Mouse (Mus musculus) megakaryocyte, adult 5-6 weeks (primary cell): ENCODE data around the gene Fam178b. TPM values are rescaled to one million over a fixed set of nuclear protein-coding genes. Genes with fewer than 3 reads are reported as not detected.
"Not testable (repeated sequence)": the region's sequence is repeated elsewhere in the genome, so short reads cannot be mapped to it uniquely, and the experiment has no call there.

ENCODE experiments used
- ATAC-seq: 2 replicates; pipeline ENCODE4 v1.8.0; 2016; ENCODE audit warnings: mild to moderate bottlenecking, inconsistent platforms; ENCODE audit not compliant: poor library complexity, severe bottlenecking
- total RNA-seq, 2 experiments: library from RNA; stranded (forward) in 1 of 2; stranded (reverse) in 1 of 2; fragments of 153-499, 151-499 nt in 1 of 2; fragments of 221-1000, 200-1000 nt in 1 of 2; gene quantifications; 2 replicates each; pipeline versions ENCODE4 v1.2.3 to v1.2.4; 2015 to 2017

Gene Fam178b
- total RNA-seq, 2 experiments from 2014 or later: 0.62 TPM; not detected in 1

GRCm38 (mm10) chr1:36672648-36673350, 10.2 kb downstream of the Fam178b start:
- no peak for ATAC-seq

- ATAC-seq: no peak
Measured at GRCm38 (mm10) chr1:36671260-36671659, 11.7 kb downstream of the Fam178b start.

DNA sequence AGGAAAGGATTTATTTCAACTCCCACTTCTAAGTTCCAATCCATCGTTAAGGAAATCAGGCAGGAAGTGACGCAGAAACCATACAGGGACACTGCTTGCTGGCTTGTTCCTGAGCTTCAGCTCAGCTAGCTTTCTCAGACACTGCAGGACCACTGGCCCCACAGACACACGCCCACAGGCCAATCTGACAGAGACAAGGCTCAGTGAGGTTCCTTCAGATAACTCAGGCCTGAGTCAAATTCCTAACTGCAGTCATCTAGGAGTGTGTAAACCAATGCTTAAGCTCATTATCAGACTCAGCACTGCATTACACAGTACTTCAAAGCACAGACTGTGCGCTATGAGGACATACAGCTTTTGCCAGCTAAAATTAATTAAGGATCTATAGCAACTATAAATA, 12.7 kb downstream of the Fam178b start:
- no peak for ATAC-seq

GRCm38 (mm10) chr1:36668007-36668406, 15.0 kb downstream of the Fam178b start:
- ATAC-seq: not testable (repeated sequence)

DNA sequence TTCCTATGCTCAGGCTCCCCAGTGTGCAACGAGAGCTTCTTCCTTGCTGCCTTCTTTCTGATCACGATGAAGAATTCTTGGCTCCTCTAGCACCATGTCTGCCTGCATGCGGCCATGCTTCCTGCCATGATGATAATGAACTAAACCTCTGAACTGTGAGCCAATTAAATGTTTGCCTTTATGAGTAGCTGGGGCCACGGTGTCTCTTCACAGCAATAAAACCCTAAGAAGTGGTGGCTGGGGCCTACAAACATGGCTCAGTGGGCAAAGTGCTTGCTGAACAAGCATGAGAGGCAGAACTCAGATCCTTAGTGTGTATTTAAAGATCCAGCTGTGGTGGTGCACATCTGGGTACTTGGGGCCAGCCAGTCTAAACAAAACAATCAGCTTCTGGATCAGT, 17.0 kb downstream of the Fam178b start:
- ATAC-seq: no peak

GRCm38 (mm10) chr1:36665165-36665723, 17.7 kb downstream of the Fam178b start:
- no peak for ATAC-seq

GRCm38 (mm10) chr1:36664457-36664856, 18.5 kb downstream of the Fam178b start:
- ATAC-seq: no peak

GRCm38 (mm10) chr1:36658621-36659399, 24.2 kb downstream of the Fam178b start:
- no peak for ATAC-seq

- no peak for ATAC-seq
Measured at GRCm38 (mm10) chr1:36657658-36658415, 25.1 kb downstream of the Fam178b start.

GRCm38 (mm10) chr1:36656233-36656632, 26.8 kb downstream of the Fam178b start:
- ATAC-seq: no peak

GRCm38 (mm10) chr1:36655039-36655438, 27.9 kb downstream of the Fam178b start:
- ATAC-seq: no peak

DNA sequence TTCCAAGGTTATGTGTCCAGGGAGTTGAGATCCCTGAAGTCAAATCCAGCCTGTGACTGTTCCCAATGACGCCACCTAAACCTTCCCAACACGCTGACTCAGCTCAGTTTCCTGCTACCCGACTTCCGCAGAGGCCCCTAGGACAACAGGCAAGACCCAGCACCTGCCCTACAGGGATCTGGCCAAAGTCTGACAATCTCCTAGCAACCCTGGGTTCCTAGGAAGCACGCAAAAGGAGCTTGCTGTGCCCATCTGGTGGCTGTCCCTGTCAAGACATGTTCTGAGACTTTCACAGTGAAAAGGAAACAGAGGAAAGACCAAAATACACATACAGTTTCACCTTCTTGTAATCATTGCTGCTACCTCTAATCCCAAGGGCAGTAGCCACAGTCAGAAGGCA, 35.4 kb downstream of the Fam178b start:
- no peak for ATAC-seq

- ATAC-seq: no peak
Measured at GRCm38 (mm10) chr1:36646285-36646684, 36.7 kb downstream of the Fam178b start.

DNA sequence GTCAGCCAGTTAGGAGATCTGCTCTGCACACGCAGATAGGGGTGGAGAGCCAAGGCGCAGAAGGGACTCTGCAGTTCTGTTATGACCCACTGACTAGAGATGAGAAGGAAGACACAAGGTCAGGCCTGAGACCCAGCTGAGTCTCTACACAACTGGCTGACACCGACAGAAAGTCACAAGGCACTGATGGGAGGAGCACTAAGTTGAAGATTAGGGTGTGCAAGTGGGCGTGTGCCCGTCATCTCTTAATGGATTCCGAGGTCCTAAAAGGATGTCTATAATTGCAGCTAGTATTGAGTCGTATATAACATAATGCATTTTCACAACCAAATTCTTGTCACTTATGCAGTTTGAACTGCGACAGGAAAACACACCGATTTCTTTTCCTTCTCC, 38.4 kb downstream of the Fam178b start:
- ATAC-seq: no peak

DNA sequence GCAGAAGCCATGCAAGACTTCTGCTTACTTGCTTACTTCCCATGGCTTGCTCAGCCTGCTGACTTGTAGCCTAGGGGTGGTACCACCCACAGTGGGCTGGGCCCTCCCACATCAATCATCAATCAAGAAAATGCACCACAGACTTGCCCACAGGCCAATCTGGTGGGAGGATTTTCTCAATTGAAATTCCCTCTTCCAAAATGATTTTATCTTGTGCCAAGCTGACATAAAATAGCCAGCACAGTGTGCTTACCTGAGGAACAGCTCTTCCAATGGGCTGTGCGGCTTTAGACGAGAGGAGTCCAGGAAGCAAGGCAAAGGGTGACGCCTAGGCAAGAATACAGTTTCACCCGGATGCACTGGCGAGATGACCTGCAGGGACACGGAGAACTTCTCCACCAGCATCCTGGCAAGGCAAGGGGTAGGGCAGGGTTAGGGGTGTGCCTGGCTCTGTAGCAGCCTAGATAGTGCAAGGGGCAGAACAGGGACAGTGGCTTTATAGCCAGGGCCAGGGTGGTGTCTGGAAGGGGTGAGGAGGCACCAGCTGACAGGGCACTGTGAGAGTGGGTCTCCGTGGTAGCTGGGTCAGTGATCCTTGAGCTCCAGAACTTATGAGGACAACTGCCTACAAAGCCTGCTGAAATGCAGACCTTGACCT, 38.9 kb downstream of the Fam178b start:
- no peak for ATAC-seq

DNA sequence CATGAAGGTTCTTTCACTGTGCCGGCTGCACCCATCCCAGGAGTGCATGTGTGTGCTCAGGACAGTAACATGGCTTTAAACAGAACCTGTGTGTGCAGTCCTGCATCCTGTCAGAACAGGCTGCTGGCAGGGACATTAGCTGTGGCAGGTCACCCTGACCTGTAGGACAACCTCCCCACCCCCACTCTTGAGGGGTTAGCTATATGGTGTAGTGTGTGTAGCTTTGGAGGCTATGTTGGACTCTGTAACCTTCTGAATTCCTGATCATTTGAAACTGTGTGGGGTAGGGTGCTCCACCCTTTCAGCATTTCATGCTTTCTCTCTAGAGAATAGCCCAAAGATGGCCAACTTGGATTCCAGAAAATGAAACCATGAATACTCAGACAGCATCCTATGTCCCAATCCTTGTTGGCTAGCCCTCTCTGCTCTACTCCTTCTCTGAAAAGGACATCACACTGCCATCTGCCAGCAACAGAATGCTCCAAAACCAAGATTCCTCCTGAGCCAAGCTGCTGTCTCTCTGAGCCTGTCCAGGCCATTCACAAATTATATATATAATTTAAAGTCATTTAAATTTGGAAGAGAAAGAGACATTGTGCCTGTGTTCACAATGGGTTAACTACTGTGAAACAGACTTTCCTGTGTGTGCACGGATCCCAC, 47.0 kb downstream of the Fam178b start:
- no peak for ATAC-seq

GRCm38 (mm10) chr1:36634940-36635339, 48.0 kb downstream of the Fam178b start:
- ATAC-seq: peak; percentile 64

GRCm38 (mm10) chr1:36633920-36634319, 49.1 kb downstream of the Fam178b start:
- ATAC-seq: no peak

GRCm38 (mm10) chr1:36632846-36633245, 50.1 kb downstream of the Fam178b start:
- no peak for ATAC-seq

GRCm38 (mm10) chr1:36632090-36632489, 50.9 kb downstream of the Fam178b start:
- ATAC-seq: no peak
